Mouse (Mus musculus) stomach, embryonic 15.5 days (tissue): ENCODE measurements around the gene Mrpl43. TPM values are rescaled to one million over a fixed set of nuclear protein-coding genes. Genes with fewer than 3 reads are reported as not detected.
"Not testable (repeated sequence)": the region's sequence is repeated elsewhere in the genome, so short reads cannot be mapped to it uniquely, and the experiment has no call there.

Experiments used
- ATAC-seq: fragments of 200-750 bp; cut with Nextera tagmentation; 2 replicates; pipeline ENCODE4 v1.8.0; 2017; ENCODE audit warnings: low read depth, moderate number of reproducible peaks, moderate TSS enrichment; ENCODE audit not compliant: insufficient read depth, low FRiP score
- H3K27ac ChIP-seq: fragments of 300-500 bp; sonication (generic); 2 replicates; pipeline ENCODE4 v1.5.1; 2015; ENCODE audit warnings: mild to moderate bottlenecking, inconsistent platforms
- H3K27me3 ChIP-seq: fragments of 300-500 bp; sonication (generic); replicated peaks from 2 replicates; pipeline ENCODE4 v1.6.1; 2015; ENCODE audit warnings: inconsistent platforms
- H3K36me3 ChIP-seq: fragments of 300-500 bp; sonication (generic); 2 replicates; pipeline ENCODE4 v1.6.1; 2015; ENCODE audit warnings: inconsistent platforms
- H3K4me1 ChIP-seq: fragments of 300-500 bp; sonication (generic); 2 replicates; pipeline ENCODE4 v1.6.1; 2015; ENCODE audit warnings: inconsistent platforms
- H3K4me2 ChIP-seq: fragments of 300-500 bp; sonication (generic); 2 replicates; pipeline ENCODE4 v1.6.1; 2015; ENCODE audit warnings: mild to moderate bottlenecking, inconsistent platforms
- H3K4me3 ChIP-seq: fragments of 300-500 bp; sonication (generic); replicated peaks from 2 replicates; pipeline ENCODE4 v1.5.1; 2015; ENCODE audit warnings: inconsistent platforms
- H3K9ac ChIP-seq: fragments of 300-500 bp; sonication (generic); 2 replicates; pipeline ENCODE4 v1.6.1; 2015; ENCODE audit warnings: inconsistent platforms
- H3K9me3 ChIP-seq: fragments of 300-500 bp; sonication (generic); 2 replicates; pipeline ENCODE4 v1.6.1; 2016; ENCODE audit warnings: inconsistent platforms
- WGBS: fragments of 180-500 bp; shearing (Covaris S2); methylation state at CpG from one replicate; pipeline ENCODE4 v1.1.7; 2015; 5-methylcytosine and 5-hydroxymethylcytosine counted together
- polyA plus RNA-seq: library from polyadenylated mRNA; unstranded; fragments of >200 nt; fragmentation: Nextera tagmentation; extraction: Ambion mirVana; gene quantifications from 2 replicates; pipeline ENCODE4 v1.2.1, GENCODE M21; 2015

The Mrpl43 gene
- polyA plus RNA-seq, 1 experiment from 2014 or later: 70.4 TPM

GRCm38 (mm10) chr19:45044389-45044927 is 38.2 kb upstream of the Mrpl43 start:
- Histone ChIP-seq H3K9ac (no peak overlapping the region), H3K4me1 (peaks cover 30% of the 10 kb centered on the region), H3K4me3 (no peak overlapping the region), H3K27me3 (peaks cover 27% of the 10 kb centered on the region), H3K27ac (no peak overlapping the region), H3K4me2 (no peak overlapping the region), H3K9me3 (no peaks in the 10 kb centered on the region), H3K36me3 (no peaks in the 10 kb centered on the region)
- 63% methylated on average over 11 of the region's 11 CpGs for WGBS
- ATAC-seq: no peak

DNA sequence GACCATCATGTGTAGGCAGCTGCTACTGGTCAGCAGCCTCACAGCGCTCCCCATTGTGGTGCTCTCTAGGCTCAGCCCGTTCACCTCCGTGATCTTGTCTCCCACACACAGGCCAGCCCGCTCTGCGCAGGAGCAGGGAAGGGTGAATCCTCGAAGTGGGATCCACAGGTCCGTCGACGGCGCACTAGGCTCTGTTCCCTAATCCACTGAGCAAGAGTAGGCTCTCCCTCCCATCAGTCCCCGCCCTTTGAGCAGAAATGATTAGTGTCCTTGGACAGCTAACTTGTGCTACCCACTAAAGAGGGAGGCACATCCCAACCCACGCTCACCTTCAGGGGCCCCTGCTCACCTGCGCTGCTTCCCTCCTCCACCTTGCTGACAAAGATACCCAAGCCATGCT is 34.0 kb upstream of the Mrpl43 start:
- Histone ChIP-seq H3K4me3 (no peak overlapping the region), H3K36me3 (no peaks in the 10 kb centered on the region), H3K9ac (no peak overlapping the region), H3K4me1 (no peaks in the 10 kb centered on the region), H3K27me3 (peaks cover 20% of the 10 kb centered on the region), H3K4me2 (no peak overlapping the region), H3K27ac (no peak overlapping the region), H3K9me3 (no peaks in the 10 kb centered on the region)
- no peak for ATAC-seq
- WGBS: 46% methylated on average over 13 of the region's 13 CpGs

GRCm38 (mm10) chr19:45038198-45038597 is 32.0 kb upstream of the Mrpl43 start:
- not testable (repeated sequence) for H3K36me3 ChIP-seq, H3K27ac ChIP-seq, H3K9ac ChIP-seq, H3K4me3 ChIP-seq, H3K27me3 ChIP-seq, H3K9me3 ChIP-seq, ATAC-seq, H3K4me2 ChIP-seq, H3K4me1 ChIP-seq
- 81% methylated on average over 7 of the region's 7 CpGs for WGBS

DNA sequence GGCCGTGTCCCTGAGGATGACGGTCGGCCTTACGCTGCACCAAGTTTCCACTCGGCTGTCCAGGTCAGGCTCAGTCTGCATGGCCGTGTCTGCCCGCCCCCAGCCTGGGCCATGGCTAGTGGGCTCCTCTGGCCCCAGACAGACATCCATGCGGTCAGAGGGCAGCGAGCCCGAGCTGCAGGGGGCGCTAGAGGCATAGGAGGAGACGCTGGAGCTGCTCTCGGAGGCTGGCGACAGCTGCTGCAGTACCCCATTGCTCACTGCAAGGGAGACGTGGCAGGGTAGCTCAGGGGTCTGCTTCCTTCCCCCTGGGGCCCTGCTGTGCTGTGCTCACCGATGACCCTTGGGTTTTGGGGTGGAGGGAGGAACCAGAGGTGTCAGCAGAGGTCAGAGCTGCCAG is 30.6 kb upstream of the Mrpl43 start:
- ATAC-seq: no peak
- Histone ChIP-seq H3K36me3 (no peaks in the 10 kb centered on the region), H3K9ac (no peak overlapping the region), H3K9me3 (no peaks in the 10 kb centered on the region), H3K4me3 (no peak overlapping the region), H3K4me2 (no peak overlapping the region), H3K4me1 (peaks cover 7% of the 10 kb centered on the region; the same call in 1 of the 2 replicates), H3K27me3 (peaks cover 10% of the 10 kb centered on the region; the same call in 1 of the 2 replicates), H3K27ac (no peak overlapping the region)
- 35% methylated on average over 16 of the region's 16 CpGs for whole genome bisulfite sequencing

DNA sequence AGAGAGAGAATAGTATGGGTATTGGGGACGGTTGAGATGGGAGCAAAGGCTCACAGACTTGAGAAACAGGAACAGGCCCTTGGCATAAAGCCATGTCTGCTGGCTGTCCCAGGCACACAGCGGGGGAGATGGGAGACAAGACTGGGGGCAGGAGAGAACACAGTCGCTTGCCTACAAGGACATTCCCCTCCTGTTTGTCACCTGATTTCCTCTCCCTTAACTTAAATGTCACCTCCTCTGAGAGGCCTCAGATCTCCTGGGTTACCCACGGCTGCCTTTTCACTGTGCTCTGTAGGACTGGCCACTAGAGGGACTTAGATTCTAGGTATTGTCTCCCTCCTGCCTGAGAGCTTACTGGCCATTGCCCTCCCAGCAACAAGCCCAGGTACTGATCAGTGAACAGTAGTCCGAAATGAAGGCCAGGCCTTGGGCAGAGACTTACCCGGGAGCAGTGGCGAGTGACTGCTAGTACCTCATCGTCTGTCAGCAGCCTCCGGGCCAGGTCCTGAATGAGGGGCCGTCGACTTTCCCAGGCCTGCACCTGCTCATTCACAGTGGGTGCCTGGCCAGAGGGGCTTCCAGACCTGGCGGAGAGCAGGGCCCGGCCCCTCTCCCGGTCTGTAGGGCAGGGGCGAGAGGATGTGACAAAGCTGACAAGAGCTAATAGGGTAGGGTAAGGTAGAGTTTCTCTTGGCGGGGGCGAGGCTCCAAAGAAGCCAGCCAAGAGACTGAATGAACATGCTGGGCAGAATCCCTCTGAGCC is 26.5 kb upstream of the Mrpl43 start:
- no peaks in the 10 kb centered on the region for H3K27me3 ChIP-seq
- H3K27ac ChIP-seq: no peak overlapping the region
- whole genome bisulfite sequencing: 55% methylated on average over 17 of the region's 17 CpGs
- H3K4me3 ChIP-seq: no peak overlapping the region
- no peak for ATAC-seq
- H3K36me3 ChIP-seq: no peaks in the 10 kb centered on the region
- H3K4me2 ChIP-seq: no peak overlapping the region
- peaks cover 27% of the 10 kb centered on the region for H3K4me1 ChIP-seq
- H3K9me3 ChIP-seq: no peaks in the 10 kb centered on the region
- H3K9ac ChIP-seq: no peak overlapping the region

GRCm38 (mm10) chr19:45031780-45032179 is 25.5 kb upstream of the Mrpl43 start:
- Histone ChIP-seq H3K36me3 (0 out of 2 replicates have a peak, but pooled peaks cover 3% of the 10 kb centered on the region), H3K27me3 (no peaks in the 10 kb centered on the region), H3K4me2 (no peak overlapping the region), H3K27ac (no peak overlapping the region), H3K4me3 (no peak overlapping the region), H3K9me3 (no peaks in the 10 kb centered on the region), H3K4me1 (peaks cover 32% of the 10 kb centered on the region), H3K9ac (no peak overlapping the region)
- 15% methylated on average over 4 of the region's 4 CpGs for WGBS
- peak; percentile 76 for ATAC-seq

GRCm38 (mm10) chr19:45030746-45031693 is 24.8 kb upstream of the Mrpl43 start:
- Histone ChIP-seq H3K9ac (no peak overlapping the region), H3K4me2 (peak overlapping the region; percentile 47), H3K36me3 (peaks cover 10% of the 10 kb centered on the region), H3K4me1 (peaks cover 32% of the 10 kb centered on the region), H3K27ac (no peak overlapping the region), H3K9me3 (no peaks in the 10 kb centered on the region), H3K4me3 (no peak overlapping the region), H3K27me3 (no peaks in the 10 kb centered on the region)
- 42% methylated on average over 20 of the region's 20 CpGs for WGBS
- no peak for ATAC-seq

DNA sequence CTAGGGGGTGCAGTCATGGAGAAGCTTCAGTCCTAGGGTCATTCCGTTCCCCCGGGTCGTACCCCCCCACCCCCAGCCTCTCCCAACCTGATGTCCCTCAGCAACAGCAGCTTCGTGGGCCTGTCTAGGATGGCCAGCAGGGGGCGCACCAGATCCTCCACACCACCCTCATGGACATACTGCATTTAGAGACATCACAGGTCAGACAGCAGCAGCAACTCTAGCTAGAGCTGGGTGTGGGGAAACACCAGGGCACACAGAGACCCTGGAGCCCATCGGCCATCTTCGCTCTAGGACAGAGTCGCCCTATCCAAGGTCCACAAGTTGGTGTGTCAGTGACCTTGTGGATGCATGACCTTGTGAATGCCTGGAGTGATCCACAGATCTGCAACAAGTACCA is 23.9 kb upstream of the Mrpl43 start:
- Histone ChIP-seq H3K36me3 (peaks cover 18% of the 10 kb centered on the region), H3K27me3 (no peaks in the 10 kb centered on the region), H3K4me3 (no peak overlapping the region), H3K9ac (no peak overlapping the region), H3K9me3 (no peaks in the 10 kb centered on the region), H3K4me1 (peaks cover 32% of the 10 kb centered on the region), H3K27ac (no peak overlapping the region), H3K4me2 (no peak overlapping the region)
- ATAC-seq: no peak
- 29% methylated on average over 8 of the region's 8 CpGs for WGBS

DNA sequence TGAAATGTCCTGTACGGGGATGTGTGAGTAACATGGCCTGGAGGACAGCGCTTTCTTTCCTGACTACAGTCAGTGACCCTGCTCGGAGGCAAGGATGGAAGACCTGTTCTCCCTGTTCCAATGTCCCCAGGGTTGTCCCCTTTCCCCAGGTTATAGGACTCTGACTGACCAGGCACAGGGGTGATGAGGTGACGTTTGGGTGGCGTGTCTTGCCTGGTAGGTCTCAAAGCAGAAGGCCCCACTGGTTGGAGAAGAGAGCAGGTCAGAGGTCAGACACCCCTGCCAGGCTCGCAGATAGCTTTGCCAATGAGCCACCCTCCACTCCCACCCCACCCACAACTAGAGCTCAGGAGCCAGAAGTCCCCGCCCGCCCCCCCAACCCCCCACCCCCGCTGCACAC is 23.3 kb upstream of the Mrpl43 start:
- Histone ChIP-seq H3K36me3 (peaks cover 23% of the 10 kb centered on the region), H3K27me3 (no peaks in the 10 kb centered on the region), H3K4me1 (peaks cover 32% of the 10 kb centered on the region), H3K27ac (no peak overlapping the region), H3K9me3 (no peaks in the 10 kb centered on the region), H3K4me3 (no peak overlapping the region), H3K9ac (no peak overlapping the region), H3K4me2 (no peak overlapping the region)
- WGBS: 56% methylated on average over 9 of the region's 9 CpGs
- ATAC-seq: no peak

DNA sequence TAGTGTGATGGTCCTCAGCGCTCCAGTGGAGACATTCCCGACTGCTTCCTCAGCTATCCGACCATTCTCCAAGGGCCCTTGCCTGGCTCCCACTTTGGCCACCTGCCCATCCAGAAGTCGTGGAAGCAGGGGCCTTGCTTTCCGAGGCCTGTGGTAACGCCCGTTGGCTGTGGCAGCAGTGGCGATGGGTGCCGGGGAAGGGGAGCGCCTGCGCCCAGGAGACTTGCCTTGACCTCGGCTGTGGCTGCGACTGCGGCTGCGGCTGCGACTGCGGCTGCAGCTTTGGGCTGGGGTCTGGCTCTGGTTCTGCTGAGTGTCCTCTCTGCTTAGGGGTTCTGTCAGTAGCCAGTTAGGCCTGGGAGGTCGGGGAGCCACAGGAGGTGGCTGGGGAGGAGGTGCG is 22.5 kb upstream of the Mrpl43 start:
- Histone ChIP-seq H3K36me3 (peaks cover 29% of the 10 kb centered on the region), H3K4me1 (peaks cover 32% of the 10 kb centered on the region), H3K27me3 (no peaks in the 10 kb centered on the region), H3K9ac (no peak overlapping the region), H3K4me3 (no peak overlapping the region), H3K27ac (no peak overlapping the region), H3K9me3 (no peaks in the 10 kb centered on the region), H3K4me2 (no peak overlapping the region)
- no peak for ATAC-seq
- WGBS: 65% methylated on average over 19 of the region's 19 CpGs

- H3K27me3 ChIP-seq: no peaks in the 10 kb centered on the region
- no peaks in the 10 kb centered on the region for H3K9me3 ChIP-seq
- H3K36me3 ChIP-seq: peaks cover 34% of the 10 kb centered on the region
- WGBS: 84% methylated on average over 6 of the region's 6 CpGs
- H3K27ac ChIP-seq: no peak overlapping the region
- no peak overlapping the region for H3K4me2 ChIP-seq
- peaks cover 32% of the 10 kb centered on the region for H3K4me1 ChIP-seq
- H3K9ac ChIP-seq: no peak overlapping the region
- H3K4me3 ChIP-seq: no peak overlapping the region
- no peak for ATAC-seq
These were observed 21.6 kb upstream of the Mrpl43 start for GRCm38 (mm10) chr19:45027848-45028247.
